Mouse (Mus musculus): ENCODE results near the gene Smtn. TPM values are rescaled to one million over a fixed set of nuclear protein-coding genes. Genes with fewer than 3 reads are reported as not detected.

The Smtn gene
- polyA plus RNA-seq, 3 experiments from 2014 or later: 1.5 to 7.4 (median 4.3) TPM

- ATAC-seq: no peak
These were observed 6.6 kb upstream of the Smtn start for GRCm38 (mm10) chr11:3547047-3547446.

GRCm38 (mm10) chr11:3546242-3546562 lies 5.8 kb upstream of the Smtn start:
- ATAC-seq: no peak

GRCm38 (mm10) chr11:3545531-3546241 lies 5.3 kb upstream of the Smtn start:
- no peak for ATAC-seq

- no peak for ATAC-seq
These were observed 4.0 kb upstream of the Smtn start for GRCm38 (mm10) chr11:3544409-3544808.

GRCm38 (mm10) chr11:3543001-3543400 lies 2.6 kb upstream of the Smtn start:
- ATAC-seq: no peak

- no peak for ATAC-seq
These were observed 1.5 kb upstream of the Smtn start for GRCm38 (mm10) chr11:3541932-3542331.

- ATAC-seq: no peak
These were observed 601 bp downstream of the Smtn start for GRCm38 (mm10) chr11:3539826-3540196.

- ATAC-seq: peak; percentile 39
These were observed 1.1 kb downstream of the Smtn start for GRCm38 (mm10) chr11:3539111-3539825.

GRCm38 (mm10) chr11:3538341-3538740 lies 2.1 kb downstream of the Smtn start:
- no peak for ATAC-seq

- ATAC-seq: no peak
These were observed 2.7 kb downstream of the Smtn start for GRCm38 (mm10) chr11:3537711-3538110.

GRCm38 (mm10) chr11:3536745-3537333 lies 3.6 kb downstream of the Smtn start:
- no peak for ATAC-seq

- ATAC-seq: no peak
These were observed 4.3 kb downstream of the Smtn start for GRCm38 (mm10) chr11:3536082-3536481.

GRCm38 (mm10) chr11:3535406-3535986 lies 4.9 kb downstream of the Smtn start:
- peak; percentile 81 for ATAC-seq

GRCm38 (mm10) chr11:3534956-3535355 lies 5.5 kb downstream of the Smtn start:
- no peak for ATAC-seq

GRCm38 (mm10) chr11:3533406-3533932 lies 6.9 kb downstream of the Smtn start:
- ATAC-seq: no peak

- no peak for ATAC-seq
These were observed 8.1 kb downstream of the Smtn start for GRCm38 (mm10) chr11:3532101-3532931.

- no peak for ATAC-seq
These were observed 8.8 kb downstream of the Smtn start for GRCm38 (mm10) chr11:3531634-3532033.

GRCm38 (mm10) chr11:3530731-3531130 lies 9.7 kb downstream of the Smtn start:
- ATAC-seq: no peak

GRCm38 (mm10) chr11:3529476-3530252 lies 10.7 kb downstream of the Smtn start:
- ATAC-seq: no peak

- ATAC-seq: no peak
These were observed 12.2 kb downstream of the Smtn start for GRCm38 (mm10) chr11:3528208-3528607.

GRCm38 (mm10) chr11:3527766-3528165 lies 12.6 kb downstream of the Smtn start:
- ATAC-seq: no peak
